Mouse (Mus musculus) forebrain, embryonic 15.5 days (tissue): ENCODE measurements at regions not wholly inside any gene's neighbourhood (a gene's known extent, or its start where the extent isn't known, plus 50 kb on each side); places are given as distances from the start of the nearest gene placed in this dataset.

ENCODE experiments used
- ATAC-seq: fragments of 200-750 bp; cut with Nextera tagmentation; replicated peaks from 2 replicates; pipeline ENCODE4 v1.8.0; 2017; ENCODE audit warnings: mild to moderate bottlenecking, moderate TSS enrichment, moderate library complexity
- H3K27ac ChIP-seq: fragments of 300-500 bp; sonication (generic); replicated peaks from 2 replicates; pipeline ENCODE4 v1.5.1; 2015; ENCODE audit warnings: mild to moderate bottlenecking, inconsistent platforms
- H3K27me3 ChIP-seq: fragments of 300-500 bp; sonication (generic); 2 replicates; pipeline ENCODE4 v1.6.1; 2015; ENCODE audit warnings: inconsistent platforms
- H3K36me3 ChIP-seq: fragments of 300-500 bp; sonication (generic); 2 replicates; pipeline ENCODE4 v1.6.1; 2015; ENCODE audit warnings: mild to moderate bottlenecking, inconsistent platforms
- H3K4me1 ChIP-seq: fragments of 300-500 bp; sonication (generic); 2 replicates; pipeline ENCODE4 v1.6.1; 2015; ENCODE audit warnings: inconsistent platforms
- H3K4me2 ChIP-seq: fragments of 300-500 bp; sonication (generic); replicated peaks from 2 replicates; pipeline ENCODE4 v1.6.1; 2015; ENCODE audit warnings: mild to moderate bottlenecking, inconsistent platforms
- H3K4me3 ChIP-seq: fragments of 300-500 bp; sonication (generic); 2 replicates; pipeline ENCODE4 v1.5.1; 2015; ENCODE audit warnings: mild to moderate bottlenecking, inconsistent platforms
- H3K9ac ChIP-seq: fragments of 300-500 bp; sonication (generic); replicated peaks from 2 replicates; pipeline ENCODE4 v1.6.1; 2015; ENCODE audit warnings: mild to moderate bottlenecking, inconsistent platforms
- H3K9me3 ChIP-seq: fragments of 300-500 bp; sonication (generic); 2 replicates; pipeline ENCODE4 v1.6.1; 2016; ENCODE audit warnings: inconsistent platforms
- WGBS: fragments of 180-500 bp; shearing (Covaris S2); methylation state at CpG from one replicate; pipeline ENCODE4 v1.1.7; 2015; ENCODE audit warnings: mixed read lengths; 5-methylcytosine and 5-hydroxymethylcytosine counted together

DNA sequence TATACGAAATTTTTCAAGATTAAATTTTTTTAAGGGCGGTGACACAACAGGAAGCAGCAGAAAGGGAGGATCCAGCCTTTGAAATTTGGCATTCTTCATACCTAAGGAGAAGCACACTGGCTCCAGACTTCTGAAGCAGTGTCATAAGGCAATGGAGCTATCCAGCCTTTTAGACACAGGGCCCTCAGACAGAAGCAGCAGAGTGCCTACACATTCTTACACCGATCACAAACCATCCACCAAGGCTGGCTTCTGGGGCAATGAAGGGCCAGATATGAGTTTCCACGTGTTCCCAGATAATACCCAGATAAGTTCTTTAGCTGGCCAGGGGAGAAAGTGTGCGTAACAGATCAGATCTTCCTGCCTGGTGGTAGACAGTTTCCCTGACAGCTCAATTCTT is 205.5 kb upstream of the Hes1 start:
- WGBS = 87% methylated on average over 5 of the region's 5 CpGs
- no peak overlapping the region for H3K27ac ChIP-seq
- no peak overlapping the region for H3K4me3 ChIP-seq
- ATAC-seq = no peak
- H3K9ac ChIP-seq = no peak overlapping the region
- no peaks in the 10 kb centered on the region for H3K27me3 ChIP-seq
- H3K4me2 ChIP-seq = no peak overlapping the region
- H3K36me3 ChIP-seq = no peaks in the 10 kb centered on the region
- no peaks in the 10 kb centered on the region for H3K9me3 ChIP-seq
- peaks cover 14% of the 10 kb centered on the region for H3K4me1 ChIP-seq

DNA sequence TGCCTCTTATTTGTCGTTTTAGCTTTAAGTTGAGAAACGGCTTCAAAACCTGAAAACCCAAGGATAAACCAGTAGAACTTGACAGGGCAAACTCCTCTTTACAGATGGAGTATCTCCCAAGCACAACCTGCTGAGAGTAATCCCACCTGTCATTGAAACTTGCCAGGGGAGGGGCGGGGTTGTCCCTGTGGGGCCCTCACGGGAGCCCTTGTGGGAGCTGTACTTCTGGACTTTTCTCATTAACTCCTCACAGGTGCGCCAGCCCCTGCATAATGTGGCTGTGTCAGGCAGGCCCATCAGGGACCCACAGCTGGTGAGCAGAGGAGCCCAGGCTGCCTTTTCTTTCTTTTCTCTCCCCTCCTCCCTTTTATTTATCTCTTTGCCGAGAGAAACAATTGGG is 203.9 kb upstream of the Hes1 start:
- ATAC-seq = no peak
- Histone ChIP-seq H3K36me3 (no peaks in the 10 kb centered on the region), H3K27ac (no peak overlapping the region), H3K4me2 (no peak overlapping the region), H3K4me3 (no peak overlapping the region), H3K9ac (no peak overlapping the region), H3K4me1 (peaks cover 14% of the 10 kb centered on the region), H3K9me3 (no peaks in the 10 kb centered on the region), H3K27me3 (no peaks in the 10 kb centered on the region)
- 21% methylated on average over 6 of the region's 6 CpGs for WGBS

DNA sequence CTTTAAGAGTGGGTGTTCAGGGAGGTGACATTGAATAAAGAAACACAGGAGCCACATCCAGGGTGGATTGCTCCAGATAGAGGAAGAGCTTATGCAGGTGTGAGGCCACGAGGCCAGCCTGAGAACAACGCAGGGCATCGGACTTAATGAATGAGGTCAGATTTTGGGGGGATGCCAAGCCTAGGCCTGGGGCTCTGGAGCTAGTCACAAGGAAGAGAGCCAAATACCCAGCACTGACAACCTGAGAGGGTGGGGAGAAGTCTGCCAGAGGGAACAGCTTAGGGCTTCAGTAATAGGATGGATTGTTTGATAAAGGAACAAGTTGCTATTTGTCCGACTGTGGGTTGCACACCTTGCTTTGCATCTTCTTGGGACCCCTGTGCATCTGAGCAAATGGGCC is 203.1 kb upstream of the Hes1 start:
- Histone ChIP-seq H3K4me2 (no peak overlapping the region), H3K4me3 (no peak overlapping the region), H3K27me3 (no peaks in the 10 kb centered on the region), H3K36me3 (no peaks in the 10 kb centered on the region), H3K27ac (no peak overlapping the region), H3K9ac (no peak overlapping the region), H3K9me3 (no peaks in the 10 kb centered on the region), H3K4me1 (peaks cover 14% of the 10 kb centered on the region)
- WGBS = 14% methylated on average over 4 of the region's 4 CpGs
- peak; percentile 64 for ATAC-seq

DNA sequence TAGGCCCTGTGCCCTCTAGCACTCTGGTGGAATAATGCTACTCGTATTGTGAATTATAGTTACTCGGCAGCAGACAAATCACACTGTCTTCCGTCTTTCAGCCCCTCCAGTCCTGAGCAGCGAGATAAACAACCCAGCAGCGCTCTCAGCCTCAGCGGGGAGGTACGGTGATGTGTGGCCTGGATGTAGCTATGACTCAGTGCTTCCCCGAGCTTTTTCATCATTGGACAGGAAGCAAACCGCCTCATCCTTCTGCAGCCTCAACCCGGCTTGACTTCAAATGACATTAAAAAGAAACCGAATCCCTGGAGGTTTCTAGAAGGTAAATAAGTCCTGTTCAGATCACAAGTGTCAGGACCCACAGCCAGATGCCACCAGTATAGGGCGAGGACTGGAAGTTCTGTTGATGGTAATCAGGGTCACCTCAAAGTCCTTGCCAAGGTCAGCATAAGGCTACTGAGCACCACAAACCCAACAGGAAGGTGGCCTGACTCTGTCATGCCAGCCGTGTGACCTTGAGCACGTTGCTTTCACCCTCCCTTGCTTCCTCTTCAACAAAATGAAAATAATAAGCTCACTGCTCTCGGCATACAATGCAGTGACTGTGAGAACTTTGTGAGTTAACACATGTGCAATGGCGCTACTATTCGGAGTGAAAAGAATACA is 199.0 kb upstream of the Hes1 start:
- Histone ChIP-seq H3K9me3 (no peaks in the 10 kb centered on the region), H3K4me2 (no peak overlapping the region), H3K27ac (no peak overlapping the region), H3K4me3 (no peak overlapping the region), H3K36me3 (no peaks in the 10 kb centered on the region), H3K4me1 (peaks cover 13% of the 10 kb centered on the region), H3K9ac (no peak overlapping the region), H3K27me3 (no peaks in the 10 kb centered on the region)
- WGBS = 87% methylated on average over 17 of the region's 17 CpGs
- no peak for ATAC-seq

DNA sequence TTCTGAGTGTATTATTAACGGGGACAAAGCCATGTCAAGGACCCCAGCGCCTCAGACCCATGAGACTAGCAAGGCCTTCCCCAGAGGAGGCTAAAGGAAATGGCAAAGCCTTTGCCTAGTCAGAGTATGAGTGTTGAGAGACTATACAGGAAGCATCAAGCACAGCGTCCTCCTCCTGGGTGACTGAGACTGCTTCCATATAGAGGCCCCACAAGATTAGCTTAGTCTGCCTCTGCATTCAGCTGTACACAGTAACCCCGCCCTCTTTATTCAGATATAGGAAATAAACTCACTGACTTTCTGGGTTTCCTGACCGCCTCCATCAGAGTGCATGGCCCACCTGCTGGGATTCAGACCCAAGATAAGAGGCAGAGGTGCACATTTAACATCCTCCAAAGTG is 192.8 kb upstream of the Hes1 start:
- no peak for ATAC-seq
- H3K4me2 ChIP-seq = no peak overlapping the region
- H3K4me3 ChIP-seq = no peak overlapping the region
- H3K9ac ChIP-seq = no peak overlapping the region
- H3K4me1 ChIP-seq = peaks cover 5% of the 10 kb centered on the region
- H3K9me3 ChIP-seq = no peaks in the 10 kb centered on the region
- H3K27ac ChIP-seq = no peak overlapping the region
- no peaks in the 10 kb centered on the region for H3K36me3 ChIP-seq
- H3K27me3 ChIP-seq = no peaks in the 10 kb centered on the region
- 84% methylated on average over 5 of the region's 5 CpGs for WGBS

DNA sequence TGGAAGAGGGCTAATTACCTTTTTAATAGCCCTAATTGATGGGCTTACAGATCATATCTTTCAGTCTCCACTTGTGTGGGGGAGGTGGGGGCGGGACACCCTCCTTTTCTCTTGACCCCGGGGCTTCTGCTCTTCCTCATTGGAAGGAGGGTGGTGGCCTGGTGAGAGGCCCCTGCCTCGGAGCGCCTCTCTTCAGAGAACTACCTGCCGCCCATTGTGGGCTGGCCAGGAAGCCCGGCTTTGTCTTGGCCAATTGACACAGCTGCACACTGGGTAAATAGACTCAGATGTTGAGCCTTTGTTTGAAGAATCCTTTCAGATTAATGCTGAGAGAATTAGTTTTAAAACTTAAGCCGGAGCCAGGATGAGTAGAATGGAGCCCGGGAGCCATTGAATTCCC is 188.0 kb upstream of the Hes1 start:
- H3K4me3 ChIP-seq = no peak overlapping the region
- peaks cover 3% of the 10 kb centered on the region; the same call in 1 of the 2 replicates for H3K27me3 ChIP-seq
- no peaks in the 10 kb centered on the region for H3K36me3 ChIP-seq
- H3K4me2 ChIP-seq = no peak overlapping the region
- H3K9ac ChIP-seq = no peak overlapping the region
- peaks cover 15% of the 10 kb centered on the region for H3K4me1 ChIP-seq
- WGBS = 5% methylated on average over 8 of the region's 8 CpGs
- no peak overlapping the region for H3K27ac ChIP-seq
- no peak; the same call in 1 of the 2 replicates for ATAC-seq
- H3K9me3 ChIP-seq = no peaks in the 10 kb centered on the region

DNA sequence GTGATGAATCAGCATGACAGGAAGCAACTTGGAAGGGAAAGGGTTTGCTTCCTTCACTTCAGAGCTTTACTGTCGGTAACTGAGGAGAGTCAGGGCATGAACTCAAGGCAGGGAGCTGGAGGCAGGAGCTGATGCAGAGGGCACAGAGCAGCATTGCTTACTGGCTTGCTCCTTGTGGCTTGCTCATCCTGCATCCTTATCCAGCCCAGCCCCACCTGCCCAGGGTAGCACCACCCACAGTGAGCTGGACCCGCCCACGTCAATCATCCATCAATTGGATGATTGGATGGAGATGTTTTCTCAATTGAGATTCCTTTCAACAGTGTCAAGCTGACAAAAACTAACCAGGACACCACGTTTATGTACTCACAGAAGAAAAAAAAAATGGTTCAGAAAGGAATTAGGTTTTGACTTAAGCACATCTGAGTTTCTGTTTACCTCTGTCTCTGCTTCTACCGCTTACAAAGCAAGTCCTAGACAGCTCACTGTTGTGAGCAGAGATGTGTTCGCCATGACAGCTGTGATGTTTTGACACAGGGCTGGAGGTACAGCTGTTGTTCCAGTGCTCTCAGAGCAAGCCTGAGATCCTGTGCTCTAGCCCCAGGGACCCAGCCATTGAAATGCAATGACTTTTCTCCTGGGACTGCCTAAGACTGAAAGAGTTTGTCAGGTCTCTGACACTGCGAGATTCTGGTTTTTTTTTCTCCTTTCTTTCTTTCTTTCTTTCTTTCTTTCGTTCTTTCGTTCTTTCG is 186.6 kb upstream of the Hes1 start:
- Histone ChIP-seq H3K9me3 (no peaks in the 10 kb centered on the region), H3K4me3 (no peak overlapping the region), H3K36me3 (no peaks in the 10 kb centered on the region), H3K4me1 (peaks cover 28% of the 10 kb centered on the region), H3K4me2 (no peak overlapping the region), H3K27me3 (peaks cover 3% of the 10 kb centered on the region; the same call in 1 of the 2 replicates), H3K9ac (no peak overlapping the region), H3K27ac (no peak overlapping the region)
- ATAC-seq = no peak
- 31% methylated on average over 10 of the region's 10 CpGs for WGBS

DNA sequence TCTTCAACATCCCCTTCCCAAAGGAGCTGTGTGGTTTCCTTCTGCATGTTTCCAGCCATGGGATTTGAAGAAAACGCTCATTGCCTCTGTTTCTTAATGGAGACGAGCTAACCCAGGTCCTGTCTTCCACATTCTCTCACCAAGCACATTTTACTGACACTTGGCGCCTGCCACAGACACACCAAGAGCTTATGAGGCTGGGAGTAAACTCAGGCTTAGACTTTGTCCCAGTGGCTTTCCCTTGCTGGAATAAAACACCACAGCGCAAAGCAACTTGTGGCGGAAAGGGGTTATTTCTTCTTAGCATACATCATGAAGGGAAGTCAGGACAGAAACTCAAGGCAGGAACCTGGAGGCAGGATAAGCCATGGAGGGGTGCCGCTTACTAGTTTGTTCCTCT is 184.5 kb upstream of the Hes1 start:
- no peak overlapping the region for H3K9ac ChIP-seq
- no peaks in the 10 kb centered on the region for H3K36me3 ChIP-seq
- H3K4me1 ChIP-seq = peaks cover 44% of the 10 kb centered on the region
- H3K4me2 ChIP-seq = no peak overlapping the region
- no peak for ATAC-seq
- no peak overlapping the region for H3K4me3 ChIP-seq
- 81% methylated on average over 6 of the region's 6 CpGs for WGBS
- H3K27ac ChIP-seq = no peak overlapping the region
- peaks cover 3% of the 10 kb centered on the region; the same call in 1 of the 2 replicates for H3K27me3 ChIP-seq
- no peaks in the 10 kb centered on the region for H3K9me3 ChIP-seq

DNA sequence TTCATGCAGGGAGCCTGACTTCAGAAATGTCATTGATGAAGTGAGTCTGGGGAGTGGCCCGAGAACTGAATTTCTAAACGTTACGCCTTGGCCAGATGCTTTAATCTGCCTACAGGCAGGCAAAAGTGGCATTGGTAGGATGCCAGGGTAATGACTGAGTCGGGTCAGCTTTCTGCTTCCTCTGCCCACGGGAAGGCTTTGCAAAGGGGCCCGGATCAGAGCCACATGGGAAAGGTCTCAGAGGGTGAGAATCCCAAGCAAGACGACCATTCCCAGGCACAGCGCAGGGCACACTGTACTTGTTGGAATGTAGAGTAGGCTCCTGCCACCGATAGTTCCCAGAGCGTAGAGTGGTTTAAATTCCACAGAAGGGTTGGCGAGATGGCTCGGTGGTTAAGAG is 182.7 kb upstream of the Hes1 start:
- H3K9me3 ChIP-seq = no peaks in the 10 kb centered on the region
- no peak overlapping the region for H3K9ac ChIP-seq
- no peak overlapping the region for H3K4me3 ChIP-seq
- no peak overlapping the region for H3K27ac ChIP-seq
- H3K4me1 ChIP-seq = peaks cover 37% of the 10 kb centered on the region
- 29% methylated on average over 12 of the region's 12 CpGs for WGBS
- ATAC-seq = no peak
- H3K4me2 ChIP-seq = no peak overlapping the region
- H3K36me3 ChIP-seq = no peaks in the 10 kb centered on the region
- peaks cover 3% of the 10 kb centered on the region; the same call in 1 of the 2 replicates for H3K27me3 ChIP-seq

DNA sequence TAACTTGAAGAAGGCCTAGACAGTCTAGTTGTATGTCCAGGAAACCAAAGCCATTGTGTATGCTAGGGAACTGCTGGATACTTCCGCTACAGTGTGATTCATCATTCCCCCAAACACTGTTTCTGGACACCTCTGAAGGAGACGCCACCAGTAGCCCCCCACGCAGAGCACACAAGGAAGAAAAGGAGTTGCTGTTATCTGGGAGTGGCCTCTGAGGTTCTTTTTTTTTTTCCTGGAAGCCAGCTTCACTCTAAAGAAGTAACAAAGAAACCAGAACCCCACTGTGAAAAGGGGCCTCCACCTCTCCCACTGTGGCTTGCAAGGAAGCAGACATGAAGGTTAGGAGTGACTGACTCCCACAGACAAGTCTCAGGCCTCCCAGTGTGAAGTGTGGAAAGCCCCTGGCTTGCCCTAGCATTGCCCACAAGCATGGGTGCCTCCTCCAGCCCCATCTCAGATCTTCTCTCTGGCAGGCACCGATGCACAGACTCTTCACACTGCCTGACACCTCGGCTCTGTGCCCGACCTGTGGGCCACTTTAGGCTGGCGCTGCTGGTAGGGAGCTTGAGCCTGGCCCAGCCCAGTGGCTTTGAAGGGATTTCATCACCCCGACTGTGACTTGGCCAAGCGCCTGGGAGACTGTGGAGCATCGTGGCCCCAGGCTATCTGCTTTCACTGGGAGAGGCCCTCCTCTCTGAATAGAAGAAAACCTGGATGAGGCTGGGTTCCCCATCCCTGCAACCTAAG is 181.8 kb upstream of the Hes1 start:
- Histone ChIP-seq H3K9ac (no peak overlapping the region), H3K27me3 (peaks cover 3% of the 10 kb centered on the region; the same call in 1 of the 2 replicates), H3K4me1 (peaks cover 35% of the 10 kb centered on the region), H3K27ac (peak overlapping the region; percentile 62), H3K4me3 (no peak overlapping the region), H3K36me3 (no peaks in the 10 kb centered on the region), H3K9me3 (no peaks in the 10 kb centered on the region), H3K4me2 (no peak overlapping the region)
- ATAC-seq = peak; percentile 86
- WGBS = 4% methylated on average over 10 of the region's 10 CpGs

DNA sequence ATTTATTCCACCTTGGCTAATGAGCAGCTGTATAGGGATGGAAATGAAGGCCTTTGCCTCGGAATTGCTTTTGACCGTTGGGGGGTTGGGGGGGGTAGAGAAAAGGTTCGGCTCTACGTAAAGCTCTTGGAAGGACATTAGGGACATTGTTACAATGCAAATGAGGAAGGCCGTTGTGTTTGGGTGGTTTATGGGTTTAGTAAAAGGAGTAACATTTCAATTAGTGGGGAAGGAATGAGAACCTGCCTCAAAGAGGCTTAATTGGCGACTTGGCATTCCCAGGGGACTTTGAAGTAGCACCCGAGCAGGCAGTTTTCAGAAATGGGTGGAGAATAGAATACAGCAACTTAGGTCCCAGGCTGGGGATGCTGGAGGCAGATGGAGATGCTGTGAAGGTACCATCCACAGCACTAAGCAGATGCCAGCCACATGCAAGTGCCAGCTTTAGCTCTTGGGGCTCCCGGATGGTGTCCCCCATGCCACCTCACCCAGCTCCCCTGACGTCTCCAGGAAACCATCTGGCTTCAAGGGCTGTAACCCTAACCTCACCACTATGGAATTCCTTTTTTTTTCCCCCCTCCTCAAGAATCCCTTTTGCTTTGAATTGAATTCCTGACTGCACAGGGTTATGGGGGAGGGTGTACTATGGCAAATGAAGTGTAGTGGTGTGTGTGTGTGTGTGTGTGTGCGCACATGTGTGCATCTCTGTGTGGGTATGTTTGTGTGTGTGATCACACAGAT is 180.8 kb upstream of the Hes1 start:
- WGBS = 6% methylated on average over 10 of the region's 10 CpGs
- Histone ChIP-seq H3K9me3 (no peaks in the 10 kb centered on the region), H3K27me3 (peaks cover 3% of the 10 kb centered on the region; the same call in 1 of the 2 replicates), H3K9ac (no peak overlapping the region), H3K36me3 (no peaks in the 10 kb centered on the region), H3K27ac (peak overlapping the region; percentile 62), H3K4me3 (no peak overlapping the region), H3K4me1 (peaks cover 30% of the 10 kb centered on the region), H3K4me2 (no peak overlapping the region)
- peak; percentile 82 for ATAC-seq

DNA sequence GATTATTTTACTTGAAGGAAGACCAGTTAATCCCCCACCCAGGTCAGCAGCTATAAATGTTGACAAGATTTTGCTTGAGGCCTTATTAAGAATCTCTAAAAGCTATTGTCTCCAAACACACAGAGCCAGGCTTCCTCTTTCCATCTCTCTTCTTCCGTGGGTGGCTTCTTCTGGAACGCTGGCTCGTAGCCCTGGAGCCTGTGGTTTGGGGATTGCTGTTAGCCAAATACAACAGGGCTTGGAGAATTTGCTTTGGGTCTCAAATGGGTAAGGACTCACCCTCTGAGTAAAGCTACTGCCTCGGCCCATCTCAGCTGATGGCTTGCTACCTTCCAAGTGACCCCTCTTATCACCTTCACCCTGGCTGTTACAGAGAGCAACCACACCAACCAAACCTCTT is 179.3 kb upstream of the Hes1 start:
- no peaks in the 10 kb centered on the region for H3K36me3 ChIP-seq
- WGBS = 85% methylated on average over 4 of the region's 4 CpGs
- H3K9me3 ChIP-seq = no peaks in the 10 kb centered on the region
- H3K4me3 ChIP-seq = no peak overlapping the region
- no peak overlapping the region for H3K9ac ChIP-seq
- peaks cover 30% of the 10 kb centered on the region for H3K4me1 ChIP-seq
- H3K27me3 ChIP-seq = peaks cover 2% of the 10 kb centered on the region; the same call in 1 of the 2 replicates
- no peak overlapping the region for H3K4me2 ChIP-seq
- no peak overlapping the region for H3K27ac ChIP-seq
- no peak for ATAC-seq
